Mouse (Mus musculus) thymus, adult 2 months (tissue): ENCODE results near the gene Prlr. TPM values are rescaled to one million over a fixed set of nuclear protein-coding genes. Genes with fewer than 3 reads are reported as not detected.

Experiments
- DNase-seq: peaks from one replicate; pipeline ENCODE4 v3.0.0; 2021
- H3K27ac ChIP-seq: fragments of 200-500 bp; 2 replicates; pipeline ENCODE4 v1.5.1; 2012; ENCODE audit warnings: low read length, control low read depth; ENCODE audit not compliant: control insufficient read depth, insufficient read depth
- H3K27me3 ChIP-seq: fragments of 200-500 bp; 2 replicates; pipeline ENCODE4 v1.6.1; 2012; ENCODE audit warnings: mild to moderate bottlenecking, low read length, moderate library complexity, mixed read lengths; ENCODE audit not compliant: control insufficient read depth, insufficient read depth
- H3K36me3 ChIP-seq: fragments of 200-500 bp; 2 replicates; pipeline ENCODE4 v1.6.1; 2012; ENCODE audit warnings: mild to moderate bottlenecking, low read length, moderate library complexity; ENCODE audit not compliant: control insufficient read depth, insufficient read depth
- H3K4me1 ChIP-seq: fragments of 200-500 bp; replicated peaks from 2 replicates; pipeline ENCODE4 v1.6.1; 2012; ENCODE audit warnings: low read length; ENCODE audit not compliant: control insufficient read depth, insufficient read depth
- H3K4me3 ChIP-seq: fragments of 200-500 bp; 2 replicates; pipeline ENCODE4 v1.5.1; 2012; ENCODE audit warnings: mild to moderate bottlenecking, low read length, control low read depth, moderate library complexity; ENCODE audit not compliant: control insufficient read depth, insufficient read depth
- CTCF ChIP-seq: fragments of 200-500 bp; IDR thresholded peaks from 2 replicates; pipeline ENCODE4 v1.5.1; 2012; ENCODE audit warnings: mild to moderate bottlenecking, control low read depth, low read length, moderate library complexity, borderline replicate concordance; ENCODE audit not compliant: control insufficient read depth, poor library complexity, insufficient read depth; ENCODE audit errors: extremely low read depth
- POLR2A ChIP-seq: fragments of 200-500 bp; IDR thresholded peaks from 2 replicates; pipeline ENCODE4 v1.6.1; 2012; ENCODE audit warnings: mild to moderate bottlenecking, low read length, control low read depth, moderate library complexity; ENCODE audit not compliant: control insufficient read depth, poor library complexity, insufficient read depth; ENCODE audit errors: extremely low read depth
- WGBS: fragments of 180-500 bp; shearing (Covaris S2); methylation state at CpG from one replicate; pipeline ENCODE4 v1.1.7; 2018; 5-methylcytosine and 5-hydroxymethylcytosine counted together
- polyA plus RNA-seq: library from polyadenylated mRNA; depleted of rRNA; stranded (reverse); fragments of >200 nt; gene quantifications from 2 replicates; pipeline ENCODE4 v1.2.3, GENCODE M21; 2012

The Prlr gene
- polyA plus RNA-seq, 1 experiment, result 0.16 TPM

- Histone ChIP-seq H3K4me1 (no peaks in the 10 kb centered on the region), H3K27me3 (no peaks in the 10 kb centered on the region), H3K4me3 (no peak overlapping the region), H3K27ac (no peak overlapping the region), H3K36me3 (no peaks in the 10 kb centered on the region)
- no peak for TF ChIP-seq POLR2A
- TF ChIP-seq CTCF, result no peak
- no peak for DNase-seq
- WGBS, result 72% methylated on average over 3 of the region's 3 CpGs
Measured at GRCm38 (mm10) chr15:10267251-10267650, 90.2 kb downstream of the Prlr start.

- Histone ChIP-seq H3K27ac (no peak overlapping the region), H3K27me3 (no peaks in the 10 kb centered on the region), H3K4me3 (no peak overlapping the region), H3K4me1 (no peaks in the 10 kb centered on the region), H3K36me3 (no peaks in the 10 kb centered on the region)
- DNase-seq, result no peak
- no peak for TF ChIP-seq CTCF
- no peak for TF ChIP-seq POLR2A
Measured at GRCm38 (mm10) chr15:10276386-10276785, 99.3 kb downstream of the Prlr start.

- Histone ChIP-seq H3K4me3 (no peak overlapping the region), H3K36me3 (no peaks in the 10 kb centered on the region), H3K27ac (no peak overlapping the region), H3K27me3 (no peaks in the 10 kb centered on the region), H3K4me1 (no peaks in the 10 kb centered on the region)
- DNase-seq, result no peak
- TF ChIP-seq CTCF, result no peak
- no peak for TF ChIP-seq POLR2A
- WGBS, result 88% methylated on average over 4 of the region's 4 CpGs
Measured at GRCm38 (mm10) chr15:10277461-10277860, 100.4 kb downstream of the Prlr start.

- Histone ChIP-seq H3K27me3 (no peaks in the 10 kb centered on the region), H3K36me3 (no peaks in the 10 kb centered on the region), H3K4me1 (no peaks in the 10 kb centered on the region), H3K27ac (no peak overlapping the region), H3K4me3 (no peak overlapping the region)
- WGBS, result 93% methylated on average over 5 of the region's 5 CpGs
- TF ChIP-seq CTCF (no peak), POLR2A (no peak)
- no peak for DNase-seq
Measured at GRCm38 (mm10) chr15:10281546-10281945, 104.5 kb downstream of the Prlr start.

GRCm38 (mm10) chr15:10283661-10284060, 106.6 kb downstream of the Prlr start:
- Histone ChIP-seq H3K27ac (no peak overlapping the region), H3K36me3 (no peaks in the 10 kb centered on the region), H3K4me3 (no peak overlapping the region), H3K27me3 (no peaks in the 10 kb centered on the region), H3K4me1 (no peaks in the 10 kb centered on the region)
- TF ChIP-seq POLR2A (no peak), CTCF (no peak)
- DNase-seq, result no peak

GRCm38 (mm10) chr15:10296570-10296969, 119.5 kb downstream of the Prlr start:
- Histone ChIP-seq H3K27me3 (no peaks in the 10 kb centered on the region), H3K4me3 (no peak overlapping the region), H3K36me3 (no peaks in the 10 kb centered on the region), H3K4me1 (no peaks in the 10 kb centered on the region), H3K27ac (no peak overlapping the region)
- no peak for DNase-seq
- WGBS, result 82% methylated on average over 1 of the region's 1 CpGs
- TF ChIP-seq POLR2A (no peak), CTCF (no peak)

- no peak overlapping the region for H3K4me3 ChIP-seq
- WGBS, result 78% methylated on average over 1 of the region's 1 CpGs
- no peaks in the 10 kb centered on the region for H3K4me1 ChIP-seq
- DNase-seq, result no peak
- H3K27ac ChIP-seq, result no peak overlapping the region
- no peaks in the 10 kb centered on the region for H3K27me3 ChIP-seq
- H3K36me3 ChIP-seq, result no peaks in the 10 kb centered on the region
- no peak for TF ChIP-seq CTCF
- TF ChIP-seq POLR2A, result no peak
Measured at GRCm38 (mm10) chr15:10298058-10298457, 121.0 kb downstream of the Prlr start.

GRCm38 (mm10) chr15:10299467-10299866, 122.4 kb downstream of the Prlr start:
- TF ChIP-seq CTCF, result no peak
- no peak for TF ChIP-seq POLR2A
- Histone ChIP-seq H3K27ac (no peak overlapping the region), H3K4me3 (no peak overlapping the region), H3K4me1 (no peaks in the 10 kb centered on the region), H3K27me3 (no peaks in the 10 kb centered on the region), H3K36me3 (no peaks in the 10 kb centered on the region)
- 97% methylated on average over 3 of the region's 3 CpGs for WGBS
- DNase-seq, result no peak
